Mouse (Mus musculus): ENCODE data around the gene Cdca4. TPM values are rescaled to one million over a fixed set of nuclear protein-coding genes. Genes with fewer than 3 reads are reported as not detected.

The Cdca4 gene
- polyA plus RNA-seq, 1 experiment from 2014 or later: 148 TPM

DNA sequence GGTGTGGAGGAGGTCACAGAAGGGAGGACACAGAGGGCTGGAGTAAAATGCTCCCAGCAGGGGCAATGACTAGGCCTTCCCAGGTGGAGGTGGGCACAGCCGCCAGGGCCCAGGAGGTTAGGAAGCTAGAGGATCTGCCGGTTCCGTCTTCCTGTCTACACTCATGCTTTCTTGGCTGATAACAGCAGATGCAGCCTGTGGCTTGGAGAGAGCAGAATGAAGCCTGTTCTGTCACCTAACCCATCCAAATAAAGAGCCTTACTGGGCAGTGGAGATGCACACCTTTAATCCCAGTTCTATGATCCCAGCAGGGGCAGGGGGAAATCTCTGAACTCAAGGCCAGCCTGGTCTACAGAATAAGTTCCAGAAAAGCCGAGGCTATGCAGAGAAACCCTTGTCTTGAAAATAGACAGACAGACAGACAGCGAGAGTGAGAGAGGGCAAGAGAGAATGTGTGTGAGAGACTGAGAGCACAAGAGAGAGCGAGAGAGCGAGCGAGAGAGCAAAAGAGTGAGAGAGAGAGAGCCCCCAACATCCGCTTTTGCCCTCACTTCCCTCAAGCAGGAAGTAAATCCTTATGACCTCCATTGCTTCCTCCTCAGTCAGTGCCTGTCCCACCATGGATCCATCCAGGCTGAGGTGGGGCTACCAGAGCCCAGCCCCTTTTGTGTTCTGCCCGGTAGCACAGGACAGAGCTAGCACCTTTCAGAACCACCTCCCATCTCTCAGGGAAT lies 29.8 kb downstream of the Cdca4 start:
- peaks cover 19% of the 10 kb centered on the region for H3K27me3 ChIP-seq (ENCODE audit: control insufficient read depth, insufficient read depth, low read length)
- no peak overlapping the region for H3K9ac ChIP-seq (ENCODE audit: low read depth, low read length)
- WGBS: 78% methylated on average over 10 of the region's 10 CpGs
- H3K4me1 ChIP-seq (ENCODE audit: control insufficient read depth, insufficient read depth, low read length): peaks cover 13% of the 10 kb centered on the region; the same call in 1 of the 2 replicates
- H3K27ac ChIP-seq (ENCODE audit: low read depth, low read length): no peak overlapping the region
- no peak for ATAC-seq (ENCODE audit: low FRiP score, low TSS enrichment)
- no peak overlapping the region for H3K4me2 ChIP-seq (replicated peaks; ENCODE audit: low read depth, low read length)
- H3K4me3 ChIP-seq (ENCODE audit: low read length): no peak overlapping the region
- H3K9me3 ChIP-seq (ENCODE audit: control insufficient read depth, low read length): no peaks in the 10 kb centered on the region
- H3K36me3 ChIP-seq (ENCODE audit: control insufficient read depth, insufficient read depth, low read length): no peaks in the 10 kb centered on the region

DNA sequence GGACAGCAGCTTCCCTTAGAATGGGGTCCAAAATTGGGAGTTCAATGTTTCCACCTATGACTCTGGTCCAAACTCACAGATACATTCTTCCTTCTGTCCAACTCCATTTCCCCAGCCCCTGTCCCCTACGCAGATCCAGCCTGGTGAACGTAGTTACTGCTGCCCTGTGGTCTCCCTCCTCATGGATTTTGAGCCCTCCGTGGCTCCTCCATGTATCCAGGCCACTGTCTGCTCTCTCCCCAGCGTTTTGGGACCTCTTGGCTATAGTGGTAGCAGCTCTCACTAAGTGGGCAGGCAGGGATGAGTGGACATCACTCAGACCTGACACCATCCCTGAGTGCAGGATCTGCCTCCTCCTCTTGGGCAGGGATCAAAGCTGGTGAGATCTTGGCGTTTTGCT lies 30.5 kb downstream of the Cdca4 start:
- peaks cover 13% of the 10 kb centered on the region; the same call in 1 of the 2 replicates for H3K4me1 ChIP-seq (ENCODE audit: control insufficient read depth, insufficient read depth, low read length)
- H3K4me3 ChIP-seq (ENCODE audit: low read length): no peak overlapping the region
- no peaks in the 10 kb centered on the region for H3K9me3 ChIP-seq (ENCODE audit: control insufficient read depth, low read length)
- no peak for ATAC-seq (ENCODE audit: low FRiP score, low TSS enrichment)
- H3K36me3 ChIP-seq (ENCODE audit: control insufficient read depth, insufficient read depth, low read length): no peaks in the 10 kb centered on the region
- no peak overlapping the region for H3K4me2 ChIP-seq (replicated peaks; ENCODE audit: low read depth, low read length)
- H3K9ac ChIP-seq (ENCODE audit: low read depth, low read length): no peak overlapping the region
- peaks cover 15% of the 10 kb centered on the region for H3K27me3 ChIP-seq (ENCODE audit: control insufficient read depth, insufficient read depth, low read length)
- H3K27ac ChIP-seq (ENCODE audit: low read depth, low read length): no peak overlapping the region
- 71% methylated on average over 5 of the region's 5 CpGs for WGBS

GRCm38 (mm10) chr12:112798332-112798681 lies 30.9 kb downstream of the Cdca4 start:
- H3K36me3 ChIP-seq (ENCODE audit: control insufficient read depth, insufficient read depth, low read length): no peaks in the 10 kb centered on the region
- H3K9ac ChIP-seq (ENCODE audit: low read depth, low read length): no peak overlapping the region
- H3K4me1 ChIP-seq (ENCODE audit: control insufficient read depth, insufficient read depth, low read length): peaks cover 13% of the 10 kb centered on the region; the same call in 1 of the 2 replicates
- ATAC-seq (ENCODE audit: low FRiP score, low TSS enrichment): no peak
- no peak overlapping the region for H3K27ac ChIP-seq (ENCODE audit: low read depth, low read length)
- H3K4me3 ChIP-seq (ENCODE audit: low read length): no peak overlapping the region
- H3K9me3 ChIP-seq (ENCODE audit: control insufficient read depth, low read length): no peaks in the 10 kb centered on the region
- H3K4me2 ChIP-seq (replicated peaks; ENCODE audit: low read depth, low read length): no peak overlapping the region
- 33% methylated on average over 5 of the region's 5 CpGs for WGBS
- H3K27me3 ChIP-seq (ENCODE audit: control insufficient read depth, insufficient read depth, low read length): peaks cover 15% of the 10 kb centered on the region

DNA sequence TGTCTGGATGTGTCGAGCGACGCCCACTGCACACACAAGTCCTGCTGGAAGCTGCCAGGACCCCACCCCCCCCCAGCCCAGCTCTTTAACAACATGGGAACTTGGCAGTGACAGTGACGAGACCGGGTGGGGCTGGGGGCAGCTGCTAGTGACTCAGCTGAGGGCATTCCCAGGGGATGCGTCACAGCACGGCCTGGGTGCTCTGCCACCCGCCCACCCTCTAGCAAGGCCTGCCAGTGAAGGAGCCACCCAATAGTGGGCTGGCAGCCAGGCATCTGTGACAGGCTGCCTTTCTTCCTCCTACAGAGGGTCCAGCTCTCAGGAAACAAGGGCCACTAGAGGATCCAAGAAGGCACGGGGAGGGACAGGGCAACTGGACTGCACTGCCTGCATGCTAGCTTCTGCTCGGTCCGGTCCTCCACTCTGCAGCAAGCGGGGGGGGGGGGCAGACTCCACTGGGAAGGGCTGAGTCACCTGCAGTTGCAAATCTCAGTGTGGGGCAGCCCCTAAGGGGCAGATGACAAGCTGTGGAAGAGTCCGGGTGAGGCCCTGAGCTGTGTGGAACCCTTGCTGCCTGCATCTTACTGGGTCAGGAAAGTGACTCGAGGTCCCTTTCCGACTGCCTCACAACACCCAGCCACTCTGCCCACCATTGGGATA lies 31.4 kb downstream of the Cdca4 start:
- no peak for ATAC-seq (ENCODE audit: low FRiP score, low TSS enrichment)
- no peaks in the 10 kb centered on the region for H3K36me3 ChIP-seq (ENCODE audit: control insufficient read depth, insufficient read depth, low read length)
- H3K9me3 ChIP-seq (ENCODE audit: control insufficient read depth, low read length): no peaks in the 10 kb centered on the region
- H3K27ac ChIP-seq (ENCODE audit: low read depth, low read length): no peak overlapping the region
- H3K9ac ChIP-seq (ENCODE audit: low read depth, low read length): no peak overlapping the region
- WGBS: 57% methylated on average over 15 of the region's 15 CpGs
- H3K27me3 ChIP-seq (ENCODE audit: control insufficient read depth, insufficient read depth, low read length): peaks cover 15% of the 10 kb centered on the region
- no peak overlapping the region for H3K4me3 ChIP-seq (ENCODE audit: low read length)
- H3K4me2 ChIP-seq (replicated peaks; ENCODE audit: low read depth, low read length): no peak overlapping the region
- H3K4me1 ChIP-seq (ENCODE audit: control insufficient read depth, insufficient read depth, low read length): peaks cover 13% of the 10 kb centered on the region; the same call in 1 of the 2 replicates

- Histone ChIP-seq H3K4me1 (ENCODE audit: control insufficient read depth, insufficient read depth, low read length) (peaks cover 8% of the 10 kb centered on the region; the same call in 1 of the 2 replicates), H3K9ac (ENCODE audit: low read depth, low read length) (no peak overlapping the region), H3K4me2 (replicated peaks; ENCODE audit: low read depth, low read length) (no peak overlapping the region), H3K27ac (ENCODE audit: low read depth, low read length) (no peak overlapping the region), H3K27me3 (ENCODE audit: control insufficient read depth, insufficient read depth, low read length) (peaks cover 13% of the 10 kb centered on the region), H3K9me3 (ENCODE audit: control insufficient read depth, low read length) (no peaks in the 10 kb centered on the region), H3K36me3 (ENCODE audit: control insufficient read depth, insufficient read depth, low read length) (no peaks in the 10 kb centered on the region), H3K4me3 (ENCODE audit: low read length) (no peak overlapping the region)
- ATAC-seq (ENCODE audit: low FRiP score, low TSS enrichment): no peak
- whole genome bisulfite sequencing: 47% methylated on average over 17 of the region's 17 CpGs
These were observed 32.4 kb downstream of the Cdca4 start for GRCm38 (mm10) chr12:112796551-112797510.

- ATAC-seq (ENCODE audit: low FRiP score, low TSS enrichment): no peak
- H3K4me1 ChIP-seq (ENCODE audit: control insufficient read depth, insufficient read depth, low read length): peaks cover 4% of the 10 kb centered on the region; the same call in 1 of the 2 replicates
- no peak overlapping the region for H3K4me2 ChIP-seq (replicated peaks; ENCODE audit: low read depth, low read length)
- H3K27me3 ChIP-seq (ENCODE audit: control insufficient read depth, insufficient read depth, low read length): peaks cover under 1% of the 10 kb centered on the region; the same call in 1 of the 2 replicates
- 58% methylated on average over 18 of the region's 18 CpGs for WGBS
- no peak overlapping the region for H3K9ac ChIP-seq (ENCODE audit: low read depth, low read length)
- no peak overlapping the region for H3K27ac ChIP-seq (ENCODE audit: low read depth, low read length)
- no peaks in the 10 kb centered on the region for H3K36me3 ChIP-seq (ENCODE audit: control insufficient read depth, insufficient read depth, low read length)
- no peak overlapping the region for H3K4me3 ChIP-seq (ENCODE audit: low read length)
- no peaks in the 10 kb centered on the region for H3K9me3 ChIP-seq (ENCODE audit: control insufficient read depth, low read length)
These were observed 33.6 kb downstream of the Cdca4 start for GRCm38 (mm10) chr12:112795466-112796104.

DNA sequence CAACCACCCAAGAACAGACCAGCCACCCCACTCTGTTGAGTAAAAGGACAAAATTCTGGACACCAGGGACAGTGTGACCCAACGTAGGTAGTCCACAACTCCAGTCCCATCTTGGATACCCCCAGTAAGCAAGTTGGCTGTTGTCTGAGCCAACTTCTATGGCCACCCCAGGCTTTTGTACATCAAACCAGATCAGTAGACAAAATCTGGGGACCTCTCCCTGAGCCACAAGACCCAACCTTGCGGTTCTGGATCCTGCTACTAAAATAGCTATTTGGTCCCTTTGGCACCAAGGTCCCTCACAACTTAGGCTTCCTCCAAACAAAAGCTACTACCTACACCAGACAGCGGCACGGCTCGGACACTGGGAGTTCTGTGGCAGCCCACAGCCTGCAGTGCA lies 34.2 kb downstream of the Cdca4 start:
- peaks cover 4% of the 10 kb centered on the region; the same call in 1 of the 2 replicates for H3K4me1 ChIP-seq (ENCODE audit: control insufficient read depth, insufficient read depth, low read length)
- WGBS: 93% methylated on average over 5 of the region's 5 CpGs

GRCm38 (mm10) chr12:112794356-112794816 lies 34.8 kb downstream of the Cdca4 start:
- no peak for ATAC-seq (ENCODE audit: low FRiP score, low TSS enrichment)
- Histone ChIP-seq H3K4me3 (ENCODE audit: low read length) (no peak overlapping the region), H3K9me3 (ENCODE audit: control insufficient read depth, low read length) (no peaks in the 10 kb centered on the region), H3K36me3 (ENCODE audit: control insufficient read depth, insufficient read depth, low read length) (no peaks in the 10 kb centered on the region), H3K27me3 (ENCODE audit: control insufficient read depth, insufficient read depth, low read length) (no peaks in the 10 kb centered on the region), H3K4me1 (ENCODE audit: control insufficient read depth, insufficient read depth, low read length) (peaks cover 4% of the 10 kb centered on the region; the same call in 1 of the 2 replicates), H3K27ac (ENCODE audit: low read depth, low read length) (no peak overlapping the region), H3K9ac (ENCODE audit: low read depth, low read length) (no peak overlapping the region), H3K4me2 (replicated peaks; ENCODE audit: low read depth, low read length) (no peak overlapping the region)
- WGBS: 23% methylated on average over 7 of the region's 7 CpGs

More for the DNA sequence above, 34.2 kb downstream of the Cdca4 start:
- H3K4me2 ChIP-seq (replicated peaks; ENCODE audit: low read depth, low read length): no peak overlapping the region
- ATAC-seq (ENCODE audit: low FRiP score, low TSS enrichment): no peak
- H3K4me3 ChIP-seq (ENCODE audit: low read length): no peak overlapping the region
- H3K9ac ChIP-seq (ENCODE audit: low read depth, low read length): no peak overlapping the region
- no peaks in the 10 kb centered on the region for H3K9me3 ChIP-seq (ENCODE audit: control insufficient read depth, low read length)
- H3K36me3 ChIP-seq (ENCODE audit: control insufficient read depth, insufficient read depth, low read length): no peaks in the 10 kb centered on the region
- no peak overlapping the region for H3K27ac ChIP-seq (ENCODE audit: low read depth, low read length)
- no peaks in the 10 kb centered on the region for H3K27me3 ChIP-seq (ENCODE audit: control insufficient read depth, insufficient read depth, low read length)
